Mouse (Mus musculus): ENCODE measurements around the gene Gm21983. TPM values are rescaled to one million over a fixed set of nuclear protein-coding genes. Genes with fewer than 3 reads are reported as not detected.

The Gm21983 gene
- total RNA-seq, 2 experiments from 2014 or later = 0.21 TPM; not detected in 1

Small RNA genes lying within 50 kb of the gene (microRNA-seq; reads per million reads assigned to microRNA genes)
- gene Mir1191 (1.7 reads per million), gene Mir3101 (not detected)

Other genes with a start within 250 kb of the Gm21983 start
- gene Cyp2a22, start 241.7 kb downstream of the Gm21983 start, total RNA-seq (2021) = not detected
- under 1 TPM; 0.09 to 0.26 TPM for gene Cyp2a12, start 152.0 kb downstream of the Gm21983 start, total RNA-seq (2021)
- gene Cyp2f2, start 61.2 kb downstream of the Gm21983 start, total RNA-seq (2021) = 1 to 10 TPM; 1.5 to 1.9 TPM
- not detected for gene Cyp2t4, start 27.4 kb downstream of the Gm21983 start, total RNA-seq (2021)
- gene Egln2, start 14.3 kb downstream of the Gm21983 start, total RNA-seq (2021) = 100 to 1,000 TPM; 107 to 108 TPM
- 1 to 10 TPM; 6.0 to 6.1 TPM for gene Rab4b, start 2.2 kb downstream of the Gm21983 start, total RNA-seq (2021)
- gene Mia, start 71 bp upstream of the Gm21983 start, total RNA-seq (2021) = not detected
- 10 to 100 TPM; 14.3 to 14.6 TPM for gene BC024978, start 14.7 kb upstream of the Gm21983 start, total RNA-seq (2021)
- 10 to 100 TPM; 27.5 to 33.0 TPM for gene Snrpa, start 15.2 kb upstream of the Gm21983 start, total RNA-seq (2021)
- 1 to 10 TPM; 3.8 to 4.2 TPM for gene Itpkc, start 47.6 kb upstream of the Gm21983 start, total RNA-seq (2021)
- gene Coq8b, start 51.9 kb upstream of the Gm21983 start, total RNA-seq (2021) = 1 to 10 TPM; 2.6 to 2.9 TPM
- 1 to 10 TPM; 2.2 to 2.8 TPM for gene Numbl, start 77.3 kb upstream of the Gm21983 start, total RNA-seq (2021)
- gene Ltbp4, start 156.6 kb upstream of the Gm21983 start, total RNA-seq (2021) = 10 to 100 TPM; 55.8 to 66.9 TPM
- gene Shkbp1, start 174.9 kb upstream of the Gm21983 start, total RNA-seq (2021) = 1 to 10 TPM; 2.2 to 3.0 TPM
- gene Gm20479, start 176.3 kb upstream of the Gm21983 start, total RNA-seq (2021) = under 1 TPM in 1 of 2 experiments, not detected in 1; 0.57 TPM

Measured in gastrocnemius, adult 18-20 months (tissue).